Mouse (Mus musculus): Measurements from ENCODE around the gene Phactr1.

DNA sequence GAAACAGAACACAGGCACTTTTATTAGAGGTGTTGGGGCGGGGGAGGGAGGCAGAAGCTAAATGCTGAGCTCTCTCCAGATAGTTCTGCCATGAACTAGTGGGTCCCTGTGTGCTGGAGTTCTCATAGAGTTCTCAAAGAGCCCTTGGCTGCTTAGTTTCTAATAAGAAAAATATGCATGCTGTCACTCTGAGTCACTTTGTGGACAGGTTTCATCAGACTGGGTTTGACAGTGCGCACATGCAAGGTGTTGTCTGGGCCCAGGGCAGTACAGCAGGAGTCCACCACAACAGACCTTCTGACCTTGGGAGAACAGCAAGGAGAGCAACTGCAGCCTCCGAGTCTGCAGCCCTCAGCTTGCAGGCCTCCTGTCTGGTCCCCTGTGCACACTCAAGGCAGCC lies 469.2 kb downstream of the Phactr1 start:
- TF ChIP-seq CTCF (IDR thresholded peaks at IDR 0.05; ENCODE audit: borderline replicate concordance, insufficient read depth, low read depth, low read length) (no peak), POLR2A (IDR thresholded peaks at IDR 0.05; ENCODE audit: borderline replicate concordance, insufficient read depth, low read length) (no peak)

Data from cerebellum, adult 2 months (tissue).